ENCODE assay signal across 9 mouse cellular contexts in genomic region chr14:11307079-11307478, GRCm38 (mm10). TPM values are rescaled to one million over a fixed set of nuclear protein-coding genes. Genes with fewer than 3 reads are reported as not detected.
DNase-seq lines count a peak whose midpoint lies in the region; ATAC-seq and TF ChIP-seq lines count a peak whose summit lies in the region.
"Had no signal": no experiment of that assay in that cellular context is flagged by ENCODE, and none has a peak within 500 bp of the region (broad histone marks: within the 10 kb centered on the region; RNA-seq: fewer than 3 reads in every experiment).

No protein-coding gene starts in this region.

- TF ChIP-seq CTCF in CH12.LX (conservative IDR thresholded peaks at IDR 0.05 in 1 of 2, IDR thresholded peaks at IDR 0.05 in 1 of 2; ENCODE audit: low read depth in 2 of 2, low read length in 2 of 2), result peak; percentile 37 to 39; a peak in 3 of 4 replicates

- H3K4me1 ChIP-seq in limb, embryonic 11.5 days (ENCODE audit: control insufficient read depth, insufficient read depth, low read length), result no peaks in the 10 kb centered on the region
- no peaks in the 10 kb centered on the region for H3K4me1 ChIP-seq in limb, embryonic 10.5 days
- no peaks in the 10 kb centered on the region for H3K4me1 ChIP-seq in CH12.LX (ENCODE audit: control insufficient read depth in 1 of 2, insufficient read depth in 2 of 2)
- no peaks in the 10 kb centered on the region for H3K4me1 ChIP-seq in hindbrain, embryonic 13.5 days (replicated peaks)

- H3K27ac ChIP-seq in limb, embryonic 11.5 days (replicated peaks; ENCODE audit: low read depth, low read length), result no peak overlapping the region
- no peak overlapping the region for H3K27ac ChIP-seq in limb, embryonic 10.5 days
- no peak overlapping the region for H3K27ac ChIP-seq in CH12.LX (ENCODE audit: insufficient read depth, low read depth)
- H3K27ac ChIP-seq in hindbrain, embryonic 13.5 days, result no peak overlapping the region

- ATAC-seq in cerebellum, adult (ENCODE audit: insufficient number of reproducible peaks, low FRiP score, low TSS enrichment), result no peak
- no peak for ATAC-seq in limb, embryonic 11.5 days (ENCODE audit: insufficient number of reproducible peaks, low FRiP score, low TSS enrichment, low read depth)
- ATAC-seq in hindbrain, embryonic 13.5 days (ENCODE audit: low FRiP score), result no peak

- WGBS in limb, embryonic 11.5 days, result 33% methylated on average over 2 of the region's 2 CpGs
- WGBS in limb, embryonic 10.5 days, result 34% methylated on average over 2 of the region's 2 CpGs
- 41% methylated on average over 2 of the region's 2 CpGs for WGBS in hindbrain, embryonic 13.5 days

- H3K9me3 ChIP-seq in limb, embryonic 11.5 days (ENCODE audit: control insufficient read depth, low read length), result no peaks in the 10 kb centered on the region
- H3K9me3 ChIP-seq in limb, embryonic 10.5 days (replicated peaks), result no peaks in the 10 kb centered on the region
- H3K9me3 ChIP-seq in CH12.LX (replicated peaks; ENCODE audit: low read length), result no peaks in the 10 kb centered on the region
- no peaks in the 10 kb centered on the region for H3K9me3 ChIP-seq in hindbrain, embryonic 13.5 days
- H3K9me3 ChIP-seq: G1E had no signal

- no peak overlapping the region for H3K4me3 ChIP-seq in limb, embryonic 11.5 days (ENCODE audit: low read depth, low read length)
- no peak overlapping the region for H3K4me3 ChIP-seq in limb, embryonic 10.5 days
- no peak overlapping the region for H3K4me3 ChIP-seq in CH12.LX (replicated peaks in 1 of 3; ENCODE audit: low read depth in 2 of 3, low read length in 2 of 3, poor library complexity in 1 of 3)
- no peak overlapping the region for H3K4me3 ChIP-seq in hindbrain, embryonic 13.5 days

- H3K79me2 ChIP-seq in CH12.LX (replicated peaks; ENCODE audit: control insufficient read depth, extremely low read depth, insufficient read depth, poor library complexity, severe bottlenecking), result no peaks in the 10 kb centered on the region

- TF ChIP-seq EP300 in CH12.LX (IDR thresholded peaks at IDR 0.05; ENCODE audit: low read length), result no peak

- no peak overlapping the region for H3K4me2 ChIP-seq in limb, embryonic 11.5 days (ENCODE audit: low read depth, severe bottlenecking)
- no peak overlapping the region for H3K4me2 ChIP-seq in CH12.LX (ENCODE audit: insufficient read depth, low read depth, poor library complexity, severe bottlenecking)
- H3K4me2 ChIP-seq in hindbrain, embryonic 13.5 days, result no peak overlapping the region

- DNase-seq in cerebellum, postnatal 36 days, result peak; percentile 8 to 19
- DNase-seq in limb, embryonic 11.5 days (ENCODE audit: low spot score), result peak; percentile 35
- DNase-seq in limb, embryonic 10.5 days (ENCODE audit: low spot score), result no peak
- DNase-seq in CH12.LX (ENCODE audit: extremely low read depth), result peak; percentile 32
- peak; percentile 41 for DNase-seq in gastrocnemius, postnatal 10 days
- DNase-seq in right cerebral cortex, postnatal 4 days, result peak; percentile 22

- in situ Hi-C loops in CH12.LX (cut with MboI; ENCODE audit: low pct_ligation_motif_present, low pct_unique_long_range_greater_than_20kb, low sequenced_read_pairs), result no loop called here

- dilution Hi-C loops in CH12.LX (cut with MboI; ENCODE audit: extremely low pct_ligation_motif_present, extremely low pct_unique_long_range_greater_than_20kb, low sequenced_read_pairs), result no loop called here

- peak; percentile 31 for TF ChIP-seq RAD21 in CH12.LX (IDR thresholded peaks at IDR 0.05; ENCODE audit: low read depth, low read length)

- TF ChIP-seq POLR2A in CH12.LX (IDR thresholded peaks at IDR 0.05; ENCODE audit: low read depth, low read length), result no peak

- H3K9ac ChIP-seq in limb, embryonic 11.5 days (ENCODE audit: low read length), result no peak overlapping the region
- no peak overlapping the region for H3K9ac ChIP-seq in CH12.LX (ENCODE audit: insufficient read depth, low read depth)
- no peak overlapping the region for H3K9ac ChIP-seq in hindbrain, embryonic 13.5 days

- no peaks in the 10 kb centered on the region for H3K27me3 ChIP-seq in limb, embryonic 11.5 days (ENCODE audit: control insufficient read depth, insufficient read depth, low read length)
- H3K27me3 ChIP-seq in limb, embryonic 10.5 days (ENCODE audit: low read depth, poor library complexity, severe bottlenecking), result no peaks in the 10 kb centered on the region
- no peaks in the 10 kb centered on the region for H3K27me3 ChIP-seq in CH12.LX (replicated peaks)
- no peaks in the 10 kb centered on the region for H3K27me3 ChIP-seq in hindbrain, embryonic 13.5 days

- no peaks in the 10 kb centered on the region for H3K36me3 ChIP-seq in limb, embryonic 11.5 days (ENCODE audit: control insufficient read depth, insufficient read depth, low read length)
- H3K36me3 ChIP-seq in limb, embryonic 10.5 days, result no peaks in the 10 kb centered on the region
- no peaks in the 10 kb centered on the region for H3K36me3 ChIP-seq in CH12.LX (replicated peaks in 1 of 2; ENCODE audit: control insufficient read depth in 1 of 2, insufficient read depth in 1 of 2, low read length in 1 of 2)
- H3K36me3 ChIP-seq in hindbrain, embryonic 13.5 days, result no peaks in the 10 kb centered on the region
- H3K36me3 ChIP-seq: G1E had no signal

TF ChIP-seq in CH12.LX, 34 proteins besides CTCF, POLR2A, EP300 and RAD21:
- TF ChIP-seq USF2 (conservative IDR thresholded peaks at IDR 0.05; ENCODE audit: low read depth, low read length), result no peak
- TF ChIP-seq SIN3A (IDR thresholded peaks at IDR 0.05; ENCODE audit: low read length), result no peak
- TF ChIP-seq MAZ (IDR thresholded peaks at IDR 0.05; ENCODE audit: low read depth, low read length), result no peak
- TF ChIP-seq KAT2A (IDR thresholded peaks at IDR 0.05; ENCODE audit: insufficient replicate concordance, low read length), result no peak
- TF ChIP-seq ZNF384 (IDR thresholded peaks at IDR 0.05; ENCODE audit: low read depth, low read length), result peak; percentile 88
- TF ChIP-seq ZKSCAN1 (IDR thresholded peaks at IDR 0.05; ENCODE audit: borderline replicate concordance, low read depth, low read length), result no peak
- TF ChIP-seq SMC3 (IDR thresholded peaks at IDR 0.05; ENCODE audit: low read depth, low read length), result peak; percentile 22; the same call in 1 of the 2 replicates
- TF ChIP-seq CHD2 (IDR thresholded peaks at IDR 0.05; ENCODE audit: low read length), result no peak
- TF ChIP-seq JUN (IDR thresholded peaks at IDR 0.05; ENCODE audit: insufficient read depth, low read depth, low read length), result no peak
- no peak for TF ChIP-seq NRF1 (IDR thresholded peaks at IDR 0.05; ENCODE audit: low read depth, low read length)
- TF ChIP-seq MYC (IDR thresholded peaks at IDR 0.05; ENCODE audit: low read depth, low read length), result no peak
- TF ChIP-seq PAX5 (IDR thresholded peaks at IDR 0.05; ENCODE audit: low read length), result no peak
- TF ChIP-seq E2F4 (IDR thresholded peaks at IDR 0.05; ENCODE audit: insufficient replicate concordance, low read depth, low read length), result no peak
- no peak for TF ChIP-seq IRF4 (IDR thresholded peaks at IDR 0.05; ENCODE audit: low read depth, low read length)
- TF ChIP-seq JUND (conservative IDR thresholded peaks at IDR 0.05; ENCODE audit: low read depth, low read length), result no peak
- no peak for TF ChIP-seq NELFE (IDR thresholded peaks at IDR 0.05; ENCODE audit: low read depth, low read length)
- no peak for TF ChIP-seq GABPA (IDR thresholded peaks at IDR 0.05; ENCODE audit: insufficient replicate concordance, low read depth, low read length)

RNA-seq across cellular contexts. Expression of gene Gm3839, which starts 49.4 kb away (rescaled TPM):
- polyA plus RNA-seq in limb, embryonic 11.5 days (2014; fragmentation: Nextera tagmentation; extraction: Ambion mirVana), result 2.1 and 2.3 TPM in 2 replicates
- polyA plus RNA-seq in limb, embryonic 10.5 days (2016; fragmentation: Nextera tagmentation; extraction: Ambion mirVana), result 1.8 and 2.8 TPM in 2 replicates
- total RNA-seq in CH12.LX (2012; rRNA removed) (0.46 and 1.4 TPM in 2 replicates), CH12.LX (2014; rRNA removed) (0.61 and 0.82 TPM in 2 replicates)
- 0.67 and 0.94 TPM in 2 replicates for polyA plus RNA-seq in CH12.LX (2012; ENCODE audit: insufficient read length, low read depth)
- total RNA-seq in gastrocnemius, postnatal 10 days (2021), result 1 to 10 TPM; 2.2 to 3.2 TPM
- 1.2 and 1.4 TPM in 2 replicates for polyA plus RNA-seq in hindbrain, embryonic 13.5 days (2015; fragmentation: Nextera tagmentation; extraction: Ambion mirVana)
